Mouse (Mus musculus): Measurements from ENCODE around the gene Trim41.
"Not testable (repeated sequence)": the region's sequence is repeated elsewhere in the genome, so short reads cannot be mapped to it uniquely, and the experiment has no call there.

Gene Trim41

GRCm38 (mm10) chr11:48837310-48838180 lies 20.4 kb upstream of the Trim41 start:
- peak; percentile 77 to 82 for DNase-seq

GRCm38 (mm10) chr11:48836990-48837309 lies 19.8 kb upstream of the Trim41 start:
- no peak for DNase-seq

GRCm38 (mm10) chr11:48835923-48836322 lies 18.8 kb upstream of the Trim41 start:
- DNase-seq: no peak

- peak; percentile 95 for DNase-seq
These were observed 16.8 kb upstream of the Trim41 start for GRCm38 (mm10) chr11:48833731-48834639.

- DNase-seq: no peak
These were observed 16.1 kb upstream of the Trim41 start for GRCm38 (mm10) chr11:48833078-48833730.

GRCm38 (mm10) chr11:48831273-48831672 lies 14.1 kb upstream of the Trim41 start:
- DNase-seq: no peak

GRCm38 (mm10) chr11:48830279-48830678 lies 13.1 kb upstream of the Trim41 start:
- no peak for DNase-seq

- no peak for DNase-seq
These were observed 10.8 kb upstream of the Trim41 start for GRCm38 (mm10) chr11:48827926-48828325.

- DNase-seq: no peak
These were observed 9.6 kb upstream of the Trim41 start for GRCm38 (mm10) chr11:48826752-48827096.

GRCm38 (mm10) chr11:48825979-48826751 lies 9.0 kb upstream of the Trim41 start, which contains the start of the genes Trim7 and Gm12184:
Gene Trim7 (plus strand): TSS chr11:48826140.
Gene Gm12184 (minus strand): TSS chr11:48826655.
- peak; percentile 50 to 58 for DNase-seq

GRCm38 (mm10) chr11:48824311-48824830 lies 7.2 kb upstream of the Trim41 start:
- DNase-seq: no peak

- DNase-seq: peak; percentile 73 to 79
These were observed 6.4 kb upstream of the Trim41 start for GRCm38 (mm10) chr11:48823536-48823972.

GRCm38 (mm10) chr11:48822768-48823512 lies 5.8 kb upstream of the Trim41 start:
- no peak for DNase-seq

GRCm38 (mm10) chr11:48821299-48821698 lies 4.1 kb upstream of the Trim41 start:
- not testable (repeated sequence) for DNase-seq

GRCm38 (mm10) chr11:48820308-48820674 lies 3.1 kb upstream of the Trim41 start:
- DNase-seq: no peak

- no peak for DNase-seq
These were observed 2.6 kb upstream of the Trim41 start for GRCm38 (mm10) chr11:48819614-48820307.

GRCm38 (mm10) chr11:48818346-48818745 lies 1.2 kb upstream of the Trim41 start:
- DNase-seq: peak; percentile 84 to 90

GRCm38 (mm10) chr11:48817794-48818193 lies 641 bp upstream of the Trim41 start:
- DNase-seq: no peak

GRCm38 (mm10) chr11:48816281-48816781 lies 822 bp downstream of the Trim41 start:
- peak in 1 of 2 experiments; percentile 55 for DNase-seq

- DNase-seq: no peak
These were observed 1.3 kb downstream of the Trim41 start for GRCm38 (mm10) chr11:48815851-48816250.

Data from cerebellum, postnatal 25 days (tissue).